Mouse (Mus musculus) ES-E14 (cell line): ENCODE measurements around the gene Per1.

Experiments
- HCFC1 ChIP-seq: IDR thresholded peaks from 2 replicates; pipeline ENCODE4 v1.6.1; 2012; ENCODE audit warnings: low read length, inconsistent platforms, borderline replicate concordance; ENCODE audit not compliant: insufficient read depth
- MAFK ChIP-seq: IDR thresholded peaks from 2 replicates; pipeline ENCODE4 v1.6.1; 2014; ENCODE audit warnings: mild to moderate bottlenecking, low read depth, low read length, inconsistent platforms; ENCODE audit not compliant: insufficient read depth
- ZC3H11A ChIP-seq: IDR thresholded peaks from 2 replicates; pipeline ENCODE4 v1.6.1; 2012; ENCODE audit warnings: low read depth, mild to moderate bottlenecking, inconsistent platforms, low read length, borderline replicate concordance
- ZNF384 ChIP-seq: IDR thresholded peaks from 2 replicates; pipeline ENCODE4 v1.6.1; 2012; ENCODE audit warnings: low read depth, low read length, inconsistent platforms

DNA sequence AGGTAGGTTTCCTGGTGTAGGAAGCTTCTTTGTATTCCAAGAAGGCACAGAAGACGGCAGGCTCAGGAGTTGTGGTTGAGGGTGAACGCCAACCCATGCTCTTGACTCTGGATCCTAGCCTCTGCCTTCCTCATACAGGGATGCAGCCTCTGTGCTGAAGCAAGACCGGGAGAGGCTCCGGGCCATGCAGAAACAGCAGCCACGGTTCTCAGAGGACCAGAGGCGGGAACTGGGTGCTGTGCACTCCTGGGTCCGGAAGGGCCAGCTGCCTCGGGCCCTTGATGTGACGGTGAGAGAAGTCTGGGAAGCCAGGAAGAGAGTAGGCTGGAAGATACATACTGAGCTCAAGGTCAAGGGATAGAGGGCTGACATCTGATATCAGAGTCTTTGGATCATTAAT lies 13.2 kb downstream of the Per1 start:
- no peak for TF ChIP-seq ZNF384
- TF ChIP-seq ZC3H11A = no peak
- no peak for TF ChIP-seq MAFK
- TF ChIP-seq HCFC1 = no peak
